In genomic region chr9:20898511-20899073, GRCm38 (mm10) we compare ENCODE assay signal across 8 mouse cellular contexts. TPM values are rescaled to one million over a fixed set of nuclear protein-coding genes. Genes with fewer than 3 reads are reported as not detected.
DNase-seq lines count a peak whose midpoint lies in the region; ATAC-seq and TF ChIP-seq lines count a peak whose summit lies in the region.

TSS of gene Eif3g (minus strand) at chr9:20898623.

- peak within 1 kb of the TSS; percentile 97 for H3K4me2 ChIP-seq in forebrain, postnatal 0 days (ENCODE audit: low read depth)

- peak within 1 kb of the TSS; percentile 82 for H3K9ac ChIP-seq in forebrain, postnatal 0 days

- no peaks in the 10 kb centered on the region for H3K9me3 ChIP-seq in forebrain, postnatal 0 days (ENCODE audit: low read length)

- peak; percentile 93 for ATAC-seq in forebrain, postnatal 0 days

- WGBS in forebrain, postnatal 0 days: 4% methylated on average over 34 of the region's 34 CpGs

- peak; percentile 88 for DNase-seq in NIH3T3 (ENCODE audit: low read depth)
- DNase-seq in cerebellum, adult 8-10 months: peak; percentile 85
- DNase-seq in forebrain, postnatal 0 days: peak; percentile 92
- DNase-seq in heart, postnatal 4 days: peak; percentile 92
- peak; percentile 82 for DNase-seq in layer of hippocampus, adult 9-11 months
- peak; percentile 90 for DNase-seq in lung, postnatal 14 days
- peak; percentile 87 for DNase-seq in ovary, postnatal 36 days (ENCODE audit: low spot score)
- peak; percentile 88 for DNase-seq in thymus, postnatal 14 days

- peaks cover 8% of the 10 kb centered on the region; the same call in 1 of the 2 replicates for H3K4me1 ChIP-seq in forebrain, postnatal 0 days (ENCODE audit: insufficient read depth)

- H3K27me3 ChIP-seq in forebrain, postnatal 0 days (ENCODE audit: insufficient read depth, low read length): no peaks in the 10 kb centered on the region

- H3K27ac ChIP-seq in forebrain, postnatal 0 days (ENCODE audit: low read depth, low read length): peak within 1 kb of the TSS; percentile 77

- peak within 1 kb of the TSS; percentile 93 for H3K4me3 ChIP-seq in forebrain, postnatal 0 days (ENCODE audit: low read depth, low read length)

- peak; percentile 96 for TF ChIP-seq CTCF in forebrain, postnatal 0 days (IDR thresholded peaks at IDR 0.05; ENCODE audit: low read depth)

- H3K36me3 ChIP-seq in forebrain, postnatal 0 days (ENCODE audit: insufficient read depth): peaks cover 28% of the 10 kb centered on the region

RNA-seq across cellular contexts. Expression of gene Eif3g, which starts in this region (rescaled TPM):
- total RNA-seq in forebrain, postnatal 0 days (2014; rRNA removed): 129 and 137 TPM in 2 replicates
- polyA plus RNA-seq in forebrain, postnatal 0 days (2015; fragmentation: Nextera tagmentation; extraction: Ambion mirVana): 232 and 242 TPM in 2 replicates
- total RNA-seq in heart, postnatal 4 days (2021): 100 to 1,000 TPM; 116 to 126 TPM

Comparison
In these comparisons a context has a peak if more than half of its experiments do, and no peak if none do; other contexts are left out.
1. Peak in every context shown above with its lines: DNase-seq, ATAC-seq, H3K4me3 ChIP-seq and H3K27ac ChIP-seq.